Mouse (Mus musculus): ENCODE data around the gene Mxd3.

DNA sequence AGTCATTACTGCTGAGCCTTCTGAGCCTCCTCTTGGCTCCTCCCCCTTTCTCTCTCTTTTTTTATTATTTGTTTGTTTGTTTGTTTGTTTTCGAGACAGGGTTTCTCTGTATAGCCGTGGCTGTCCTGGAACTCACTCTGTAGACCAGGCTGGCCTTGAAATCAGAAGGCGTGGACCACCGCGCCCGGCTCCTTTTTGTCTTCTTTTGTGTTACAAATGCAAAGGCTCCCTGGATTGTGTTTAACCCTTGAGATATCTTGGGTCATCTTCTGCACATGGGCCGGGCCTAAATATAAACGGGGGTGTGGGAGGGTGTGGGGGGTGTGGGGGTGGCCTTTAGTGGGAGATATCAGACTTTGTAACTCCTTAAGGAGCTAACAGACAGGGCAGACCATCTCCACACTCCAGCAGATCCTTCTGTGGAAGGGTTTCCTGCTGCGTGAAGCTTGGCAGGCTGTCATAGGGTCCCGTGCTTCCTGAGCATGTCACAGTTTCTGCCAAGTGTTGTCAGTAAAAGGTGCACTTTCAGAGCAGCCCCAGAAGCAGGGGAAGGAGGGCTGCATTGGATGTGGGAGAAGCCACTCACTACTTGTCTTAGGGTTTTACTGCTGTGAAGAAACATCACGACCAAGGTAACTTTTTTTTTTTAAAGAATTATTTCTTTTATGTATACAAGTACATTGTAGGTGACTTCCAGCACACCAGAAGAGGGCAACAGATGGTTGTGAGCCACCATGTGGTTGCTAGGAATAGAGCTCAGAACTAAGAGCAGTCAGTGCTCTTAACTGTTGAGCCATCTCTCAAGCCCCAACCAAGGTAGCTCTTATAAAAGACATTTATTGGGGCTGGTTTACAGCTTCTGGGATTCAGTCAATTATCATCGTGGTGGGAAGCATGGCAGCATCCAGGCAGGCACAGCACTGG is 8.8 kb upstream of the Mxd3 start:
- TF ChIP-seq CTCF (IDR thresholded peaks at IDR 0.05; ENCODE audit: extremely low read depth, insufficient read depth, insufficient read length, insufficient replicate concordance) (no peak), POLR2A (IDR thresholded peaks at IDR 0.05; ENCODE audit: low read depth, low read length) (no peak)

All from spleen, adult 2 months (tissue).